Mouse (Mus musculus): ENCODE data around the gene Vwa8.

Vwa8 gene

DNA sequence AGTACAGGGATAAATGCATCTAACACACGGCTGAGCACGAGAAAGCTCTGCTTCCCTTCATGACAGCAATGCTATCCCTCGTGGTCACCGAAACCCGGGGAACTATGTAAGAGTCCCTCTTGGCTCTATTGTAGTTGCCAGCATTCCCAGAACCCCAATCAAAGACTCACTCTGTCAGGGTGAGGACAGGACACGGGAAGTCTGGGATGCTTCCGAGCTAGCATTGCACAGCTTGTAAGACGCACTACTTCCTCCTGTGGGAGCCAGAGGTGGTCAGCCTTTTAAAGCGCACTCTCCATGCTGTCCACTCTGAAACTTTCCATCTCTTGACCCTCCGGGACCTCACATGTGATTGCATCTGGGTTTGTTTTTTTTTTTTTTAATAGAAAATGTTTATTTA, 335.2 kb downstream of the Vwa8 start:
- no peak for DNase-seq (ENCODE audit: low spot score)

DNA sequence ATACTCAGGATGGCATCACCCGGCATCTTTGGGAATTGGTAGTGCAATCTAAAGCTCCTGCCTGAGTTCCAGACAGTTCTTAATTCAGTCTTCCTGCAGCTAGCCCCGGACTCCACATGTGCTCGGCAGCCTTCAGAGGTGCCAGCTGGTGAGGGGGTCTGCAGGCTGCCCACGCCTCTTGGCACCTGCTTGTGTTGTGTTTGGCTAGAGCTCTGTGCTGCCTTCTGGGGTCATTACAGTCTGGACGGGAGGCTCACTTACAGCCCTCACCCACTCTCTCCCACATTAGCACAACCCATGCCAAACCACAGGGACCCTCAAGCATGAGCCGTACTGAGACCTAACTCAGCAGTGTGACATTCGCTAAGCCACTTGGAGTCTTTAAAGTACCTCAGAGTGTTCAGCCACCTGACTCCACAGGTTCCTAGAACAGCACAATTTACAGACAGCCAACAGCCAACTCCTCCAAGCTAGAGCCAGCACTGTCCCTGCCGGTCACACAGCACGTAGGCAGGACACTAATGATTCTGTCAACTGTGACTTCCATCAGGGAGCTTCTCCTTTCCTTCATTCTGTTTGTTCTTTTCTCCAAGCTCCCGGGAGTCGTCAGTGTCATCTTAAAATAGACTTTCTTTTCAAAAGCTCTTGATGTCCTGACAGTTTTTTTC, 336.3 kb downstream of the Vwa8 start:
- DNase-seq (ENCODE audit: low spot score) = no peak

DNA sequence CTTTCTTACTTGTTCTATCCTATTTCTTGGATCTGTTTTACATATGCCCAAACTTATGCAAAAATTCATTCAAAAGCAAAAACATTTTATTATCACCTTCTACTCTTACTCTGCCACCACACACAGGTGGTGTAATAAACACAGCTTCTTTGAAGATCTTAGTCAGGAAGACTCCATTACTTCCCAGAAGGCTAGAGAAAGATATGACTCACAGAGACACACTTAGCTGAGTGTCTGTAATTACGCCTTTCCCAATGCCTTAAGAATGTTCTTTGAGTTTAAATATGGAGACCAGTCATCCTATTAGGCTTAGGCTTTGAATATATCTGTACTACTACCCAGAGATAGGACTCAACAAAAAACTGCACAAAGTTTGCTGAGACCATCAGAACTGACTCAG, 338.1 kb downstream of the Vwa8 start:
- DNase-seq (ENCODE audit: low spot score) = no peak

DNA sequence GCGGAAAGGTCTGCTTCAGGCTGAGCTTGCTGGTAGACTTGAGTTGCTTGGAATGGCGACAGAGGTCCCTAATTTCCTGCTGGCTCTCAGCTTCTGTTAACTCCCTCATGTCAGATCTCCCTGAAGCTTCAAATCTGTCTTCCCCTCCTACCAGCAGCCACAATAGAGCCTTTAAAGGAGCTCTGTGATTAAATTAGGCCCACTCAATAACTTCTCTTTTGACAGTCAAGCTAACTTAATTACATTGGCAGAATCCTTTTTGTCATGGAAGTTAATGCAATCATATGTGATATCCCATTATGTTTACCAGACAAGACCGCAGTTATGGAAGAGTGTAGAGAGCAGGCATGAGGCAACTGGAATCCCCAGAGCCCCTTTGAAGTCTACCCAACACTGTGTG, 347.9 kb downstream of the Vwa8 start:
- no peak for DNase-seq (ENCODE audit: low spot score)

DNA sequence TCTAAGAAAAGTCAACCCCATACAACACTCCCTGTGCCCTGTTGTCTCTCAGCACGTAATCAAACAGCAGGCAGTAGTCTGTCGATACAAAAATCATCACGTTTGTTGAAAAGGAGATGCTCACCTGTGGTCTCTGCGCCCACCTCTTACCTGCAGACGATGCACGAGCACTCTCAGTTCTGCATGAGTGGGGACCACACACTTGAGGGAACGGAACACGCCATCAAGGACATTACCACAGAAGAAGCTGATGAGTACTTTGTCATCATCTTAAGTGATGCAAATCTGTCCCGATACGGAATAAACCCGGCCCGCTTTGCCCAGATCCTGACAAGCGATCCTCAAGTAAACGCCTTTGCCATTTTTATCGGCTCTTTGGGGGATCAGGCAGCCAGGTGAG, 349.2 kb downstream of the Vwa8 start:
- DNase-seq (ENCODE audit: low spot score) = no peak

DNA sequence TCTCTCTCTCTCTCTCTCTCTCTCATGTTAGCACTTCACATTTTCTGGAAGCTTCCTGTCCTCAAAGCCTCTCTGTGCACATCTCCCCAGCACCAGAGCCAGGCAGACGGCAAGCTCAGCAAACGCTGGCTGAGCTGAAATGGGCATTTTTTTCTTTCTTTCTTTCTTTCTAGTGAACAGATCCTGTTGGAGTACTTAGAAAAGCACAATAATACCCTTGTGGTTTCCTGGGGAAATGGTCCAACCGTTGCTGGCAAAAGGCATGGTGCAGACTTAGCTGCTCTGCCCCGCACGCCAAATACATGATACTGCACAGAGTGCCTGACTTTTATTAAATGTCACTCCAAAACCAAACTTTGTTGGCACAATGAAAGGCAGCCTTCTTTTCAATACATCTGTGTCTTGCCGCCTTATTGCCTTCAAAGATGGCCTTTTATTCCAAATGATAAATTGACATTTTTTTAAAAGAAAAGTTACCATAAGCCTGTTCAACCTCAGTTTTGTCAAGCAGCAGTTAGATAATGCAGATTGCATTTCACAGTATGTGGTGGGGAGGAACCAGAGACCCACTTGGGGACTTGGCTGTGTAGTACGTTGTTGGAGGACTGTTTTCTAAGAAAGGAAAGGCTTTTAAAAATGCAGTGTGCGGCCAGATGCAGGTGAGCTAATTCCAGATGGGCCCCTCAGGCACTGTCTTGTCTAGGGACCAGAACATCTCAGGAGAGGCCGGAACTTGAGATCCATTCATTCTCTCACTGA, 351.5 kb downstream of the Vwa8 start:
- DNase-seq (ENCODE audit: low spot score) = no peak

DNA sequence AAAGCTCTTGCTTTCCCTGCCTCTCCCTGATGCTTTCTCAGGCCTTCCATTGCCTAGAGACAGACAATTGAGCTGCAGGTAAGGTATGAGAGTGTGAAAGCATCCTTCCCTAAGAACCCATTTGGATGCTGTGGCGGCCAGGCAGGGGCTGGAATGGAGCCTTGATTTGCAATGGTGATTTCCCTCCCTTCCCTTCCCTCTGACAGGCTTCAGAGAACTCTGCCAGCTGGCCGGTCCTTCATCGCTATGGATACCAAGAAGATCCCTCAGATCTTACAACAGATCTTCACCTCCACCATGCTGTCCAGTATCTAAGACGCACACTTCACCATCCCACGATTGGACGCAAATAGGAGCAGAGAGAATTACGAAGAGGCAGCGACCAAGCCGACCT, 352.0 kb downstream of the Vwa8 start:
- no peak for DNase-seq (ENCODE audit: low spot score)

DNA sequence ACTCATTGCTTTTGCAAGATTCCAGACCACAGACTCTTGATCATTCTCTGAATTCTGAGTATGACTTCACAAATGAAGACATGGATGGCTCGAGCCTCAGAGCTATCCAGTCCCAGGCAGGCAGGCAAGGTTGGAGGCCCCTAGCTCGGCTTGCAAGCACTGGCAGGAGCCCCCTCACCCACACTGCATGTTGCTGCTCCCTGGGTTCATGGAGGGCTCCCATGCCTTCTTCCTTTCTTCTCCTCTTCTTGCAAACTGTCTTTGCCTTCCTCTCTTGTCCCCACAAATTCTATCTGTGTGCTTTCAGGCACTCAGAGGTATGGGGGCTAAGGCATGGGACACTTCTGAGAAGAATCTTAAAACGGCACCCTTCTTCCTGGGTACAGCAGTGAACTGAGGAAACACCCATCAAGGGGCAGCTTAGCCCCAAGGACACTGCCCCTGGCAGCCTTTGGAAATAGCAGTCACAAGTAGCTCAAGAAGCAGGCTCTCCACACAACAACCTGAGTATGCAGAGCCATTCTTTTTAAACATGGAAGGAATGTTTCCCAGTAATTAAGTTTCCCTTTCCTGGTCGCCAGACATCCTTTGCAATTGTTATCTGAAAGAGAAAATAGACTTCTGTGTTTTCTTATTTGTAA, 354.0 kb downstream of the Vwa8 start:
- no peak for DNase-seq (ENCODE audit: low spot score)

DNA sequence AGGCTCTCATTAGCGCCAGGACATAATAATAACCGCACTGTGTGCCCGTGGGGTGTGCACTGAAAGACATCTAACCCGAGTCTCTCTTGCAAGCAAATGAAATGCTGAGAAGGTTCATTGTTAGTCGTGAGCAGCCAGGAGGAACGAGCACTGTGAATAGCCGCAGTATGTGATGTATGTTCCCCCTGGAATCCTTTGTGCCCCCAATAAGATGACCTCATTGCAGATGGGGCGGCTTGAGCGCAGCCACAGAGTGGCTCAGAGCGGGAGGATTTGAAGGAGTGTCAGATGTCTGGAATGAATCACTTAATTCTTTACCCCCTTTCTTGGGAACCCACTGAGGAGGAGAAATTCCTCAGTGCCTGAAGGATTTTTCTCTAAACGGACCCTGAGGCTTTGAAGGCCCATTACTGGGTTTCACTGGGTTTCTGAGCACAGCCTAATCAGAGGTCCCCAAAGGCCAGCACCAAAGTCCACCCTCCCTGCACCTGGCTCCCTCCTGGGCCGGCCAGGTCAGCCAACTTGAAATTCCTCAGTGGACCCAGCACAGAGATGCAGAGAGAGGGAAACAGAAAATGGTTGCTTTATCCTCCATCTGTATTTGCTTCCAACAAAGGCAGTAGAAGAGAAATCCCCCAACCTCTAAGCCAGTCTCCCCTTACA, 354.8 kb downstream of the Vwa8 start:
- no peak for DNase-seq (ENCODE audit: low spot score)

DNA sequence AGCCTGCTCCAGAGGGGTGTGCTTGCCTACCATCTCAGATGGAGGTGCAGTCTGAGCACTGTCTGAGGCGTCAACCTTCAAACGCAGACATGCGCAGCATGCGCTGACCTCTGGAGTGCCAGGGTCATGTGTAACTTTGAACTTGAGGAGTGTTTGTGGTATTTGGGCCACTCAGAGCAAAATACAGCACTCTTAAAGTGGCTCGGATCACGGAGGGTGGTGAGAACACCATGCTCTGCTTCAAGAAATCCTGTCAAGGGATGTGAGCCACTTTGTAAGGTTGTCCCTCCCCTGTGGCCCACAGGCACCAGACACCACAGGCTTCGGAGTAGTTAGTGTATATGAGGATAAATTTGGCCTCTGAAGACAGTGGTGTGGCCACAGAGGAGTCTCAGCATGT, 356.0 kb downstream of the Vwa8 start:
- DNase-seq (ENCODE audit: low spot score) = no peak

DNA sequence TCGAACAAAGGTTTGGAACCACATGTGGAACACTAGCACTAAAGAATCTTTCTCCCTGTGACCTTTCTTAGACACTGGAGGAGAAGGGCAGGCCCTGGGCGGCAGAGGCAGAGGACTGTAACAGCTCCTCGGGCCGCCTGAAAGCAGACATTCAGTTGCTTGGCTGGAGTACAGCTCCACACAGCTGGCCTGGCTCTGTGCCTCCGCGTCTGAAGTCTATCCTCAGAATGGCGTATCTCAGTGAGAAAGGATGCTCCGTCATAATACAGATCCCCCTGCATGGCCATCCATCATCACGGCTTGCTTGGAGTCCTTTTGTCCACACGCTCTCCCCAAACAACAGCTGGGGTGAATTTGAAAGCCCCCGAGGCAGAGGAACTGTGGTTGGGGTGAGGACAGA, 357.4 kb downstream of the Vwa8 start:
- no peak for DNase-seq (ENCODE audit: low spot score)

DNA sequence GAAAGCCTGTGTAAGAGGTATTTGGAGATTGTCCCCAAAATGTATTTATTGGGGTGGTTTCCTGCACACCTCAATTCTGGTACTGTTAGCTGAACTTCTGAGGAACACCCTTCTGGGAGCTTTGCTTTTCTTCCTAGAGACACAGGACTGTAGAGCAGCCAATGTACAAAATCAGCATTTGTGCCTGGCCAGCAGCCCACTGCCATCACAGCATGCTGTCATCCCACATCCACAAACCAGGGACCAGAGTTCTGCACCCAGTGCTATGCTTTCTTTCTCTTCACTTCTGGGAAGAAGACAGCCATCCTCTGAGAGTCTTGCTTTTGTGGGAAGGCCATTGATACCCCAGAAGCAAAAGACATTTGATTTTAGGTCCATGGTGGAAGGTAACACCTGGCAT, 359.6 kb downstream of the Vwa8 start:
- DNase-seq (ENCODE audit: low spot score) = no peak

DNA sequence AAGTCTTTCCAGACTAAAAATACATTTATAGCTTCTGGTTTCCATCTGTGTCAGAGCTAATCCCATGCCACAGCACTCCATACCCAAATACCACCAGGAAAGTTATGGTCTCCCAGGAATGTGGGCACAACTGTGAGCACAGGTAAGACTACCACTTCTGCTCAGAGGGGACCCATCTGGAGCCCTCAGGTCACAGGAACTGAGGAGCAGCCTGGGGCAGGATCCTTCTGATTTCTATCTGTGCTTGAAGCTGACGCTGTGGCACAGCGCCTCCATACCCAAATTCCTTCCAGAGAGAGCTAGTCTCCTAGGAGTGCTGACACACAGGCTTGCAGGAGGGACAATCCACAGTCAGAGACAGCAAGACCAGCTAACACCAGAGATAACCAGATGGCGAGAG, 361.0 kb downstream of the Vwa8 start:
- DNase-seq (ENCODE audit: low spot score) = no peak

DNA sequence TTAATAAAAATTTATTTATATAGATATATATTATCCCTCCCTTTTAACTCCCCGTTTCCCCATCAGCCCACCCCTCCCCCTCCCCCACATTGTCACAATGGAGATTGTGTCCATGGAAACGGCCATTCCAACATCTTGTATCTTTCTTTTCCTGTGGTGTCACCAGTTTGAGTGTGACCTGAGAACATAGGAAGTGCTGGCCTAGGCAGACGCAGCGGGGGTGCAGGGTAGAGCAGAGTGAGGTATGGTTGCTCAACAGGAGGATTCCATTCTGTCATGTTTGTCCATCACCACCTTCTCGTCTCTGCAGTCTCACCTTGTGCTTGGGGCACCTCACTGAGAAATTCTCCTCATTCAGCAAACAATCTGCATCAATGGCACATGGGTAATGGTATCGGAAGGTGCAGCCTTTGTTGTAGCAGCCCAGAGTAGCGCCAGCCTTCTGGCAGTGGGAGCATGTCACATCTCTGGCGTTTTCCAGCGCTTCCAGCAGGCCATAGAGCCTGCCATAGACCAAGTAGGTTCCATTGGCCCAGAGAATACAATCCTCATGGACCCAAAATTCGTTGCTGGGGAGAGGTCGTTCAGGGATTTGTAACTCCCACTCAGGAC, 363.6 kb downstream of the Vwa8 start:
- DNase-seq (ENCODE audit: low spot score) = no peak

DNA sequence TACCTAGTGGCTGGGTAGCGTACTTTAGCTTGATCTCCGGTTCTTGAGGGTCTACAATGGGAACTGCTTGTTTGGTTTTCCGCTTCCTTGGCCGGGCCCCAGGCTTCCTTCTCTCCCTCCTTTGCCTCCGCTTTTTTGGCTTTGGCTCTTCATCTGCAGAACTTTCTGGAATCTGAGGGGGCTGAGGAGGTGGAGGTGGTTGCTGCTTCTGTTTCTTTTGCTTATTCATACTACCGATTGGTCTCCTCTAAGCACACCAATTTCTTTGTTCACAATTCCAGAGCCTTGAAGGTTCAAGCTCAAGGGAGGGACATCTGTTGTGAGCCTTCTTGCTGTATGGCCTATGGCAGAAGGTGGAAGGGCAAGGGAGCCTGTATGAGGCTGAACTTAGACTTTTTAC, 365.3 kb downstream of the Vwa8 start:
- DNase-seq (ENCODE audit: low spot score) = no peak

DNA sequence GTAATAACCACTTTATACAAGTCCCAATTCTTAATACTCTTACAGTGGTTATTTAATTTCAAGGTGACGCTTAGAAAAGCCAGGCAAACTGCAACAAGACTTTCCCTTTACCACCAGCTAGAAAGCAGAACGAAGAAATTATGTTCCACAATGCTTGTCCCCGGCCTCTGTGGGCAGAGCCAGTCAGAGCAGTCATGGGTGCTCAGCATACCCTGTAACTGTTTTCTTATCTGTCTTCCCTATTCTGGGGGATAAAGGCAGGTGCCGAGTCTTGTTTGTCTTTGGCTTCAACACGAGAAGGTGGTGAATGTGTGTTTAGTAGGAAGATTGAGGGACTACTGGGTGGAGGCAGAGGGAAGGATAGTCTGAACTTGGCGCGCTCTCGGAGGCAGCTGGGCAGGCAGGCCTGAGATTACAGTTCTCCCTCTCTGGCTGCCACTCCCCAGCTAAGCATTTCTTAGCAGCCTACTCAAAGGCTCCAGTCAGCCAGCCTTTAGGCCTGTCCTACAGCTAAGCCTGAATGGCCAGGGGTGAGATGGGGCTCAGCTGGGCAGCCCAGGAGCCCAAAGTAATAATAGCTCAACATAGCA, 365.9 kb downstream of the Vwa8 start:
- DNase-seq (ENCODE audit: low spot score) = no peak

DNA sequence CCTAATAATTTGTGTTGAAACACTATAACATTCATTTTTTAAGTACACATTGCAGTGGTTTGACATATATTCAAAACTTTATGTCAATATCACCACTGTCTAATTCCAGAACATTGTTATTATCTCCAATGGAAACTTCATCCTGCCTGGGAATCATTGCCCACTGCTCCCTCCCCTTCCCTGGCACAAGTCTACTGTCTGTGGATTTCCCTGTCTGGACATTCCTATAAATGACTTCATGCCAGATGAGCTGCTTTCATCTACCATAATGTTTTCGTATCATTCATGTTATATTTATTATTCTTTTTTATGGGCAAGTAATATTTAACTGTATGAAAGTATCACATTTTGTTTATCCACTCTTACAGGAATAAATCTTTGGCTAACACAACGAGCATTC, 367.5 kb downstream of the Vwa8 start:
- no peak for DNase-seq (ENCODE audit: low spot score)

DNA sequence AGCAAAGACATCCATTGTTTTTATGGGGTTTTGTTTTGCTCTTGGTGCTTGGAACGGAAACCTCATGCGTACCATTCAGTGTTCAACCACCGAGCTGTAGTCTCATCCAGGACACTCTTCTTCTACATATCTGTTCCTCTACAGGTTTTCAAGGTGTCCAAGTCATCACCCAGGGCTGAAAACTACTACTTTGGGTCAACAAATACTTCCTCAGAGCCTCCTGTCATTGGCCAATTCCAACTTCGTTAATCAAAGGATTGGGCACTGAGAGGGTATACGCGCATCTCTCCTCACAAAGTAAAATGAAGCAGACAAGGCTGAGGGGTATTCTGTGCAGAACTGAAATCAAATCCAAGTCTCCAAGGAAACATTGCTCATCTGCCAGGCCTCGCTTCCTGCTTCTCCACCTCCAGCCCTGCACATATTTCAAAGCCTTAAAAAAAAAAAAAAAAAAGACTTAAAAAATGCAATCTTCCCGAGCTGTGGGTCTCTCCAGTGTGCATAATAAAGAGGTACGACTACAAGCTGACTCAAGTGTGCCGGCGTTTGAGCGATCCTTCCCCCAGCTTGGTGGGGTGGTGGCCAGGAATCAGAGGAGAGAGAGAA, 374.7 kb downstream of the Vwa8 start:
- DNase-seq (ENCODE audit: low spot score) = no peak

DNA sequence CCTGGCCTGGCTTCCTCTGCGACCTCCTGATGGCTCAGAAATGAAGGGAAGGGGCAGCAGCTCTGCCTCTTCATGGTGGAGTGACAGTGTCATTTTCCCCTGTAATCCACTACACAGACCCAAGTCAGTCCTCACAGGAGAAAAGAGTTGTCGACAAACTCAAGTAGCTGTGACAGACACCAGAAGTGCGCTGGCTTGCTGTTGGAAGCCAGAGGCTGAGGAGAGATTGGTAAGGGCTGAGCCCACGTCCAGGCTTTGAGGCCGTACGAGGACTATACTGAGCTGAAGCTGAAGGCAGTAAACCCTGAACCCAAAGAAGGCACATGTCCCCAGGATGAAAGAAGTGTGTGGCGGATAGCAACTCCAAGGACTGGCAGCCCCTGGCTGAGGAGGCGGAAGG, 376.6 kb downstream of the Vwa8 start:
- no peak for DNase-seq (ENCODE audit: low spot score)

DNA sequence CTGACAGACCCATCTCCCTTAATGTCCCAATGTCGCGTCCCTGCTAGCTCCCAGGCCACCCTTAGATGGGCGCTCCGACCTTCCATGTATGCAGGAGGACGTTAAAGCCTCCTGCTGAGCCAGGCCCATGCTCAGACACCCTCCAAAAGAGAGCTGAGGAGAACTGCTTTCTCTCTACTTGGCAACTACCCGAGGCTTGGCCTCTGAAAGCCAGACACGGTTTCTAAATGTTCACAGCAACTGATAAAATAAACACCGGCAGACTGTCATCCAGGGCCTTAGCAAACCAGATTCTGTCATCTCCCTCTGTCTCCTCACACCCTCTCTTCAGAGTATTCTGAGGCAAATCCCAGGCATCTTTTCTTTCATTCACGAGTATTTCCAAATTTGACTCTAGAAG, 377.2 kb downstream of the Vwa8 start:
- no peak for DNase-seq (ENCODE audit: low spot score)

DNA sequence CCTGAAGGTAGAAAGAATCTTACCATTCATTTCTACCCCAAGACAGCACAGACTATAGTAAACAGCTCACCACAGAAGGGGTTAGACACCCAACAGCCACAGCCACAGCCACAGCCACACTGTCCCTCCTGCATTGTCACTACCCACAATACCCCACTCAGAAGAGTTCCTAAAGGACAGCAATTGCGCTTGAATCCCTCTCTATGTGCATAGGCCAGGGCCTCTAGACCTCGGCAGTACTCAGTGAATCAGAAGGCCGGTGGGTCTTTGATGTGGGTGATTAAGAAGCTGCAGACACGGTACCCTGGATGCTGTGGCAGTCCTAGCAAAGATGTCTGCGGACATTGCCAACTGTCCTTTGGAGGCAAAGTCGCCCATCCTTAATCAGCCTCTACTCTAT, 377.9 kb downstream of the Vwa8 start:
- DNase-seq (ENCODE audit: low spot score) = no peak

DNA sequence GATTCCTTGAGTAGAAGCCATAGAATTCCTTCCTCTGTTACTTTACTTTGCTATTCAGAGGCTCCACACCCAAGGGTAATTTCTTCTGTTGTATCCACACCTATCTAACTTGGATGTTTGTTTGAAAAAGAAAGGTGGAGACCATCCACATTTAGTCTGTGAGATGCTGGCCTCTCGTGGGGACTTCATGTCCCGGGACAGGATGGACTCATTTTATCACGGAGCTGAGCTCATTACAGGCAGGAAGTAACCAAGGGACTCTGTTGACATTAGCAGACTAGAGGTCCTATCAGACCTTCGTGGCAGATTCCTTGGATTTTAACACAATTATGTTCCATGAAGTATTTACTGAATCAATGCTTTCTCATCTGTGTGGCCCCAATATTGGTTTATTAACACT, 379.1 kb downstream of the Vwa8 start:
- no peak for DNase-seq (ENCODE audit: low spot score)

Measured in yolk sac, embryonic 10.5 days (tissue).